Mouse (Mus musculus): Measurements from ENCODE around the gene Pde5a. TPM values are rescaled to one million over a fixed set of nuclear protein-coding genes. Genes with fewer than 3 reads are reported as not detected.

The Pde5a gene
- polyA plus RNA-seq, 1 experiment = 10.1 TPM

GRCm38 (mm10) chr3:122871596-122871995 is 142.8 kb downstream of the Pde5a start:
- Histone ChIP-seq H3K4me1 (no peaks in the 10 kb centered on the region), H3K9me3 (no peaks in the 10 kb centered on the region), H3K4me3 (replicated peaks) (no peak overlapping the region), H3K36me3 (replicated peaks; ENCODE audit: low read length) (no peaks in the 10 kb centered on the region), H3K27me3 (replicated peaks) (peaks cover 2% of the 10 kb centered on the region)
- no peak for TF ChIP-seq FLI1 (IDR thresholded peaks at IDR 0.05; ENCODE audit: low read length)
- TF ChIP-seq GATA1 (IDR thresholded peaks at IDR 0.05; ENCODE audit: borderline replicate concordance, low read length) = no peak

GRCm38 (mm10) chr3:122876870-122877269 is 148.1 kb downstream of the Pde5a start:
- H3K9me3 ChIP-seq = no peaks in the 10 kb centered on the region
- no peaks in the 10 kb centered on the region for H3K36me3 ChIP-seq (replicated peaks; ENCODE audit: low read length)
- H3K4me3 ChIP-seq (replicated peaks) = no peak overlapping the region
- no peaks in the 10 kb centered on the region for H3K4me1 ChIP-seq
- TF ChIP-seq FLI1 (IDR thresholded peaks at IDR 0.05; ENCODE audit: low read length) = no peak
- no peak for TF ChIP-seq GATA1 (IDR thresholded peaks at IDR 0.05; ENCODE audit: borderline replicate concordance, low read length)
- peaks cover 6% of the 10 kb centered on the region for H3K27me3 ChIP-seq (replicated peaks)

GRCm38 (mm10) chr3:122877543-122877942 is 148.8 kb downstream of the Pde5a start:
- Histone ChIP-seq H3K4me1 (no peaks in the 10 kb centered on the region), H3K9me3 (no peaks in the 10 kb centered on the region), H3K27me3 (replicated peaks) (peaks cover 6% of the 10 kb centered on the region), H3K36me3 (replicated peaks; ENCODE audit: low read length) (no peaks in the 10 kb centered on the region), H3K4me3 (replicated peaks) (no peak overlapping the region)
- TF ChIP-seq FLI1 (IDR thresholded peaks at IDR 0.05; ENCODE audit: low read length) = no peak
- no peak for TF ChIP-seq GATA1 (IDR thresholded peaks at IDR 0.05; ENCODE audit: borderline replicate concordance, low read length)

GRCm38 (mm10) chr3:122878705-122879315 is 150.1 kb downstream of the Pde5a start:
- Histone ChIP-seq H3K4me3 (replicated peaks) (no peak overlapping the region), H3K9me3 (no peaks in the 10 kb centered on the region), H3K36me3 (replicated peaks; ENCODE audit: low read length) (no peaks in the 10 kb centered on the region), H3K27me3 (replicated peaks) (peaks cover 6% of the 10 kb centered on the region), H3K4me1 (no peaks in the 10 kb centered on the region)
- TF ChIP-seq FLI1 (IDR thresholded peaks at IDR 0.05; ENCODE audit: low read length) = no peak
- no peak for TF ChIP-seq GATA1 (IDR thresholded peaks at IDR 0.05; ENCODE audit: borderline replicate concordance, low read length)

GRCm38 (mm10) chr3:122887505-122888301 is 159.0 kb downstream of the Pde5a start:
- Histone ChIP-seq H3K4me1 (peaks cover 7% of the 10 kb centered on the region; the same call in 1 of the 2 replicates), H3K4me3 (replicated peaks) (no peak overlapping the region)
- TF ChIP-seq GATA1 (IDR thresholded peaks at IDR 0.05; ENCODE audit: borderline replicate concordance, low read length) (no peak), FLI1 (IDR thresholded peaks at IDR 0.05; ENCODE audit: low read length) (no peak)

GRCm38 (mm10) chr3:122888371-122888819 is 159.6 kb downstream of the Pde5a start:
- peaks cover 7% of the 10 kb centered on the region; the same call in 1 of the 2 replicates for H3K4me1 ChIP-seq
- TF ChIP-seq FLI1 (IDR thresholded peaks at IDR 0.05; ENCODE audit: low read length) (no peak), GATA1 (IDR thresholded peaks at IDR 0.05; ENCODE audit: borderline replicate concordance, low read length) (no peak)
- no peaks in the 10 kb centered on the region for H3K27me3 ChIP-seq (replicated peaks)
- H3K9me3 ChIP-seq = no peaks in the 10 kb centered on the region
- H3K36me3 ChIP-seq (replicated peaks; ENCODE audit: low read length) = no peaks in the 10 kb centered on the region
- no peak overlapping the region for H3K4me3 ChIP-seq (replicated peaks)

More at GRCm38 (mm10) chr3:122887505-122888301, 159.0 kb downstream of the Pde5a start:
- no peaks in the 10 kb centered on the region for H3K27me3 ChIP-seq (replicated peaks)
- H3K9me3 ChIP-seq = no peaks in the 10 kb centered on the region
- H3K36me3 ChIP-seq (replicated peaks; ENCODE audit: low read length) = no peaks in the 10 kb centered on the region

GRCm38 (mm10) chr3:122894772-122895171 is 166.0 kb downstream of the Pde5a start, which contains the start of gene Fabp2:
Fabp2 (plus strand) TSS chr3:122895072.
- TF ChIP-seq FLI1 (IDR thresholded peaks at IDR 0.05; ENCODE audit: low read length) (no peak), GATA1 (IDR thresholded peaks at IDR 0.05; ENCODE audit: borderline replicate concordance, low read length) (no peak)
- no peaks in the 10 kb centered on the region for H3K4me1 ChIP-seq
- no peaks in the 10 kb centered on the region for H3K9me3 ChIP-seq
- H3K27me3 ChIP-seq (replicated peaks) = no peaks in the 10 kb centered on the region
- H3K4me3 ChIP-seq (replicated peaks) = no peak within 1 kb of the TSS
- H3K36me3 ChIP-seq (replicated peaks; ENCODE audit: low read length) = no peaks in the 10 kb centered on the region

- TF ChIP-seq GATA1 (IDR thresholded peaks at IDR 0.05; ENCODE audit: borderline replicate concordance, low read length) (no peak), FLI1 (IDR thresholded peaks at IDR 0.05; ENCODE audit: low read length) (no peak)
- Histone ChIP-seq H3K9me3 (no peaks in the 10 kb centered on the region), H3K27me3 (replicated peaks) (no peaks in the 10 kb centered on the region), H3K36me3 (replicated peaks; ENCODE audit: low read length) (no peaks in the 10 kb centered on the region), H3K4me3 (replicated peaks) (no peak overlapping the region), H3K4me1 (no peaks in the 10 kb centered on the region)
Observed at GRCm38 (mm10) chr3:122895189-122895731, 166.5 kb downstream of the Pde5a start.

GRCm38 (mm10) chr3:122898254-122898653 is 169.5 kb downstream of the Pde5a start:
- no peak overlapping the region for H3K4me3 ChIP-seq (replicated peaks)
- no peaks in the 10 kb centered on the region for H3K36me3 ChIP-seq (replicated peaks; ENCODE audit: low read length)
- no peaks in the 10 kb centered on the region for H3K27me3 ChIP-seq (replicated peaks)
- no peaks in the 10 kb centered on the region for H3K4me1 ChIP-seq
- TF ChIP-seq GATA1 (IDR thresholded peaks at IDR 0.05; ENCODE audit: borderline replicate concordance, low read length) = no peak
- no peak for TF ChIP-seq FLI1 (IDR thresholded peaks at IDR 0.05; ENCODE audit: low read length)
- H3K9me3 ChIP-seq = no peaks in the 10 kb centered on the region

Data from megakaryocyte, embryonic 14.5 days (primary cell).